Mouse (Mus musculus) CD8-positive naive resting alpha-beta T cell, adult 2 months (primary cell): ENCODE measurements around the gene Hcn2.
A peak's percentile ranks its signal among the peaks of the same experiment; 100 is the strongest.
"Not testable (repeated sequence)": the region's sequence is repeated elsewhere in the genome, so short reads cannot be mapped to it uniquely, and the experiment has no call there.

Experiments
- DNase-seq, 2 experiments: peaks; one replicate each; pipeline ENCODE4 v3.0.0; 2022; ENCODE audit warnings: low read depth in 2 of 2, low spot score in 2 of 2

Gene Hcn2

GRCm38 (mm10) chr10:79686691-79687090 lies 29.7 kb upstream of the Hcn2 start:
- DNase-seq = no peak

DNA sequence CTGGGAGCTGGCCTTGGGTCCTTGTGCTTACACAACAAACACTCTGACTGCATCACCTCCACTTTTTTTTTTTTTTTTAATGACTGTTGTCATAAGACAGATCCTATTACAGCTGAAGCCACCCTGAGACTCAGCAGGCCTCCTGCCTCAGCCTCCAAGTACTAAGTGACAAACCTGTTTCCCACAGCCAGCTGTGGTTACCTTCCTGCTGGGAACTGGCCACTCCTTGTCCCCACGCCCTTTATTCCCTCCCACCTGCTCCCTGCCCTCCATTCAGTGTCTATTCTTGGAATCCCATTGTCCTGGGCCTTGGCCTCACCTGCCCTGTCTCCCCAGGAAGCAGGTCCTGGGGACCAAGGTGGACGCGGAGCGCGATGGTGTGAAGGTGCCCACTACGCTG lies 28.9 kb upstream of the Hcn2 start:
- DNase-seq = no peak

- no peak for DNase-seq
Measured at GRCm38 (mm10) chr10:79688720-79689119, 27.7 kb upstream of the Hcn2 start, which contains the start of gene Gzmm. Gene Gzmm (plus strand): TSS chr10:79689020.

GRCm38 (mm10) chr10:79689178-79689577 lies 27.3 kb upstream of the Hcn2 start:
- DNase-seq = no peak

DNA sequence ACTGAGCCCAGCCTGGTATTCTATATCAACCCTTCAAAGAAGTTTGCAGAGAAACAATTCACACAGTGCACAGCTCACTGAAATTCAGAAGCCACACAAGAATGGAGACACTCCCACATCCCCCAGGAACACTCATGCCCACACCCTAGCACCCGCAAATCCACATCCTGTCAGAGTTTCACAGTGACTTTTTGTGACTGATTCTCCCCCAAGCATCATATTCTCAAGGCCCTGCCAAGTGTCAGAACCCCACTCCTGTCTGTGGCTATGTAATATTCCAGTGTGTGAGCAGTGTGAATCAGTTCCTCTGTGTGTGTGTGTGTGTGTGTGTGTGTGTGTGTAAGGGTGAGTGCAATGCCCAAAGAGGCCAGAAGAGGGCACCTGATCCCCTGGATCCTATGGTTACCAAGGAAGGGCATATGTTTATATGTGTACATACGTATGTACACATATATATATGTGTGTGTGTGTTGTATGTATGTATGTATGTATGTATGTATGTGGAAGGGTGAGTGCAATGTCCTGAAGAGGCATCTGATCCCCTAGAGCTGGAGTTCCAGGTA lies 24.4 kb upstream of the Hcn2 start:
- DNase-seq = peak in 1 of 2 experiments; percentile 28

DNA sequence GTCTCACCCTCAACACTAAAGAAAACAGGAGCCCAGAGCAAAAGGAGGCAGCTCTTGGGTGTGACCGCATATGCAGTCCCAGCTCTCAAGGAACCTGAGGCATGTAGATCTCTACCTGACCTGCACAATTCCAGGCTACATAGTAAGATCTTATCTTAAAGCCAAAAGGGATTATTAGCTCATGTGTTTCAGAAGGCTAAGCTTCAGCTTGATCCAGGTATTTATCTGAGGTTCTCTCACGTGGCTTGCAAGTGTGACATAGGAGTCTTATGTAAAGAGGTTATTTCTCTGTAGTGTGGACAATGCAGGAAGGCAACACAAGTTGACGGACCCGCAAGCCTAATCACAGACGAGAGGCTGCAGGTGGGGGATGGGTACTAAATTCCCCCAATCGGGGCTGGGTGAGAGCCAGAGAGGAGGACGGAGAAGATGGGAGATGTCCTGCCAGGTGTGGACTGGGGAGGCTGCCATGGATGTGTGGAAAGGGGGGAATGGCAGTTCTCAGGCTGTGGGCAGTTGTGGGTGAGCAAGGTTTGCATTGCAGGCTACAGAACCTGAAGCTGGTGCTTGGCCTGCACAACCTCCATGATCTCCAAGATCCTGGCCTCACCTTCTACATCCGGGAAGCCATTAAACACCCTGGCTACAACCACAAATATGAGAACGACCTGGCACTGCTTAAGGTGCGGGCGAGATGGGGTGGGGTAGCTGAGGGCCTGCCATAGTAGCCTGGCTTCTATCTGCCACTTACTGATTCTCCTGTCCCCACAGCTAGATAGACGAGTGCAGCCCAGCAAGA lies 22.7 kb upstream of the Hcn2 start:
- DNase-seq = no peak

- DNase-seq = no peak
Measured at GRCm38 (mm10) chr10:79694379-79694655, 22.1 kb upstream of the Hcn2 start.

- peak; percentile 57 to 74 for DNase-seq
Measured at GRCm38 (mm10) chr10:79695231-79696128, 21.0 kb upstream of the Hcn2 start.

DNA sequence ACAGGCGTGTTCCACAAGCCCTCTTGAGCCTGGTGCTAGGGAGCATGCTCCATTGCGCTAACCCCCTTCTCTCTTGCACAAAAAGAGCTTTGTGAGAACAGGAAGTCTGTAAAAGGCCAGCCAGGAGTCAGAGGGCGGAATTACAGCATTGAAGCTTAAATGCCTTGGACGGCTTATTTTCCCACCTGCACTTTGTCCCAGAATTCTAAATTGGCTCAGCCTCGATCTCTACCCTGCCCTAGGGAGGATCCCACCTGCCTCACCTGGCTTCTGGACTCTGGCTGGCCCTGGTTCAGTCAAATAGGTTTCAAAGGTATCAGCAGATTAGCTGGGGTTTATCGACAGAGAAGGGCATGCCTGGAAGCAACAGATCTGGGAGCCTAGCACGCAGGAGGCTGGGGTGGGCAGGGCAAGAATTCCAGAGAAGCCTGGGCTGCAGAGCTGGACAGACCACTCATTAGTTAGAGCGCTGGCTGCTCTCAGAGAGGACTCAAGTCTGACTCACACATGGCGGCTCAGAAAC lies 20.2 kb upstream of the Hcn2 start:
- DNase-seq = no peak

DNA sequence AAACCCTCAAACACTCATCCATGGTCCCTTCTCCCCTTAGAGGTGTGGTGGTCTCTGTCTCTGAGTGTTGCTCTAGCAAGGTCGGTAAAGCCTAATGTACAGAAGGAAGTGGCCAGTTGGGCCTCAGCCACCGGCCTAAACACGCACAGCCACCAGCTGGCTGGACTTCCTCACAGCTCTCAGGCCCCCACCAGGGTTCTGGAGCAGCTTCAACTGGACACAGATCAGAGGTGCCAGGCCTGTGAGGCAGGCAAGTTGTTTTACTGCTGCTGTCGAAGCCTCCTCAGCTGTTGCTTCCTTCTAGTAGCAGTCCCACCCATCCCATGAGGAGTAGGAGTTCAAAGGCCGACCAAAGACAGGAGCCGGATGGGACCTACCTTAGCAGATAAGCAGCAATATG lies 18.5 kb upstream of the Hcn2 start:
- no peak for DNase-seq

DNA sequence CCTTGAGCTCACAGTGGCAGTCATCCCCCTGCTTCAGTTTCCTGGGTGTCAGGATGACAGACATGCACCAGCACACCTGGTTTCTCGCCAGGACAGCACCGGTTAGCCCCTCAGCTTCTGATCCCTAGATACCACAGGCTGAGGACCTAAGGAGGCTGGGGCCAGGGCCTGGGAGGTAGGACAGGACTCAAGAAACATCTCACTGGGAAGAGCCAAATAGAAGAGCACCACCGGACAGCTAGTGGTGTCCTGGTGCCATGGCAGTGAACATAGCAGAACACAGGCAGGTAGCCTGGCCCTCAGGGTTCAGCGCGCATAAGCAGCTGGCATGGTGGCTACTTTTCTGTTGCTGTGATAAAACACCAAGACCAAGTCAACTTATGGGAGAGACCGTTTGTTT lies 18.0 kb upstream of the Hcn2 start:
- DNase-seq = no peak

- no peak for DNase-seq
Measured at GRCm38 (mm10) chr10:79700676-79701075, 15.8 kb upstream of the Hcn2 start.

DNA sequence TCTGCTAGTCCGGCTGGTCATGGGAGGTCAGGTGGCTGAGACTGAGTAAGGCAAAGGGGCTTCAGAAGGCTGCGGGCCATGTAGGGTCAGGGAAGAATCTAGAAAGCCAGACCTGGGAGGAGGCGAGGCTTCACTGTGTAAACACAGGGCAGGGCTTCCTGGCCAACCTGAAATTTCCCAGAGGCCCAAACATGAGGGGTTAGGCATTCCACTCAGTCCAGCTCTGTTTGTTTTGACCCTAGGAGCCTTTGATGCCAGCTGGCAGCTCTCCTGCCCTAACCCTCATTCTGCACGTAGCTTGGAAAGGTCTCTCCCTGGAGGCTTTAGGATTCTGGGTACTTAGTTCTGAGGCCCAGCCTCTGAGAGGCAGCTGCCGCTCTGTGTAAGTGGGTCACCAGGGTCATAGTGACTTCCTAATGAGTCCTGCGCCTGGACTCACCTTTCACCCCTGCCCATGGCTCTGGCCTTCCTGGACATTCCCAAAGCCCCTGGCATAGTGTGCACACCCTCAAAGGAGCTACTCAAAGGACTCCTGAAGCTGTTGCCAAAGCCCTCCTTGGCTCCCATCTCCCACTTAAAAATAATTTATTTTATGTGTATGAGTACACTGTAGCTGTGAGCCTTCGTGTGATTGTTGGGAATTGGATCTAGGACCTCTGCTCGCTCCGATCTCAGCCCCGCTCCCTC lies 14.8 kb upstream of the Hcn2 start:
- no peak for DNase-seq

- not testable (repeated sequence) for DNase-seq
Measured at GRCm38 (mm10) chr10:79702970-79703369, 13.5 kb upstream of the Hcn2 start.

DNA sequence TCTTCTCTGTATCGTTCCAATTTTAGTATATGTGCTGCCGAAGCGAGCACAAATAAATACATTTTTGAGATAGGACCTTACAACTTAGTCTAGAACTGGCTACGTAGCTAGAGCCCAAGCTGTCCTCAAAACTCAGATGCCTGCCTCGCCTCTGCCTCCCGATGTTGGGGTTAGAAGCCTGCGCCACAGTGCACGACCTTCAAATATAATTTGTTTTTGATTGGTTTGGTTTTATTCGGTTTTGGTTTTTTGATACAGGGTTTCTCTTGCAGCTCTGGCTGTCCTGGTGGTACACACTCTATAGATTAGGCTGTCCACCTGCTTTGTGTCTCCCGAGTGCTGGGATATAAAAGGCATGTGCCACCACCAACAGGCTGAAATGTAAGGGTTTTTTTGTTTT lies 12.9 kb upstream of the Hcn2 start:
- DNase-seq = no peak

DNA sequence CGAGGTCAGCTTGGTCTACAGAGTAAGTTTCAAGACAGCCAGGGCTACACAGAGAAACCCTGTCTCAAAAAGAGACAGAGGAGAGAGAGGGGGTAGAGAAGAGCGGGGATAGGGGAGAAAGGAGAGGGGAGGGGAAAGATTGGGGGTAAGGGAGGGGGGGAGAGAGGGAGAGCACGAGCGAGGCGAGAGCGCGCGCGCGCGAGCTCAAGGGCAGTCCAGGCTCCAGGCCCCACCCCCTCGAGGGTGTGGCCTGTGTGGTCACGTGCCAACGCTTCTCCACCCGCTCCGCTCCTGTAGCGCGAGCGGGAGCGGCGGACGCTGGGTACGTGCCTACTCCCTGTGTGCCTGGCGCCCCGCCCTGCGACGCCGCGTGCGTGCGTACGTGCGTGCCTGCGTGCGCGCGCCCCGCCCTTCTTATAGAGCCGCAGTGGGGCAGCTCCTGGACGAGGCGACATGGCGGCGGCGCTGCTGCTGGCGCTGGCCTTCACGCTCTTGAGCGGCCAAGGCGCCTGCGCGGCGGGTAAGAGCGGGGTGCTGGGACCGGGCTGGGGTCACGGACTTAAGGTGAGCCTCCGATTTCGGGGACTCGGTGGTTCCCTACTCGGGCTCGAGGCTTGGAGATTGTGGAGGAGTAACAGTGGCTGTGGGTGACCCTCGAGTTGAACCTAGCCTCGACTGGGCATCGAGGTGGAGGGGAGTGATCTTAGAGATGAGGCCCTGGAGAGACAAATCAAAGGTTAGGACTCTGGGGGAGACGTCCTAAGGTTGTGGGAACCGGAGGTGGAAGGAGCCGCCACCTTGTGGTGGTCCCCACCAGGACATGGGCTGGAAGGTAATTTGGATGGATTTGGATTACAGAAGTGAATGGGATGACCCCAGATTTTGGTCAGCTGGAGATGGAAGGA lies 12.1 kb upstream of the Hcn2 start, which contains the start of gene Bsg:
Bsg (plus strand) TSS at position 427 of the 905 bp plus-strand sequence.
- DNase-seq = peak; percentile 95 to 97

- DNase-seq = no peak
Measured at GRCm38 (mm10) chr10:79704970-79705360, 11.5 kb upstream of the Hcn2 start.

DNA sequence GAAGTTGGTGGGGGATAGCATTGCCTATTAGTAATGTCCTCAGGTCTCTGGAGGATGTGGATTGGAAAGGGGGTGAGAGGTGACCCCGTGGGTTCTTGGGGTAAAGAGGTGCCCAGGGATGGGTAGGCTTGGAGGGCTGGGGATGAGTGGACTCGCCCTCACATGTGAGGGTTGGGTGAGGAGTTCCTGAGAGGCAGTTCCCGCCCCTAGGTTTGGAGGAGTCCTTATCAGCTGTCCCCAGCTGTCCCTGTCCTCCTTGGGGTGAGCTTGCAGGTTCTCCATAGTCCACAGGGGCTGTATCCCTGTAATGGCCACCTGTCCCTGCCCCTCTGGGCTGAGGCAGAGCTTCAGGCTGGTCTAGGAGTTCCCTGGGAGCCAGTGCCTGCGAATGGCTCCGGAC lies 10.5 kb upstream of the Hcn2 start:
- no peak for DNase-seq

GRCm38 (mm10) chr10:79706406-79707094 lies 9.9 kb upstream of the Hcn2 start:
- DNase-seq = no peak

DNA sequence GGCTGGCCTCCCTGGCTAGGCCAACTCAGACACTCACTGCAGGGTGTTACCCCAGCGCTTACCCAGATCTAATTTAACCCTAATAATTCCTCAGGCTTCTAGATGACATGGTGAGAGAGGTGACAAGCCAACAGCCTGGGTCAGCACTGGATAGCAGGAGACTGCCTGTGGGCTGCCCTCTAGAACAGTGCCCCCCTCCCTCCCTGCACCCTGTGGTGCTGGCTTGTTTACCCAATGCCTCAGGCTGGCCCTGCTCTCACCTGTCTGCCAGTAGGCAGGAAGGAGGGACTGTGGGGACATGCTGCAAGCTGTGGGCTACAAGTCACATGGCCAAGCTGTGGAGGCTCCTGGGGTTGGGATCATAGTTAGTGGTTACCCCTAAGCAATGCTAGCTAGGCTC lies 9.3 kb upstream of the Hcn2 start:
- no peak for DNase-seq
